Mouse (Mus musculus) adrenal gland (tissue): Measurements from ENCODE around the gene Eva1a.

Experiments used
- intact Hi-C: fragments of 180-260 bp; cut with DNase I; formaldehyde crosslinking; loops from one replicate; pipeline ENCODE4 v1.15.1; 2025

Eva1a gene

GRCm38 (mm10) chr6:82119322-82120162, 78.7 kb downstream of the Eva1a start:
- intact Hi-C loops = loop anchor here (2.0 kb wide), 2 partner anchors 133 to 143 kb away; no protein-coding TSS in a partner anchor

GRCm38 (mm10) chr6:82125134-82125533, 84.3 kb downstream of the Eva1a start:
- intact Hi-C loops = no loop called here

- intact Hi-C loops = no loop called here
Measured at GRCm38 (mm10) chr6:82127827-82128226, 87.0 kb downstream of the Eva1a start.

- intact Hi-C loops = no loop called here
Measured at GRCm38 (mm10) chr6:82129630-82130217, 88.9 kb downstream of the Eva1a start.

- intact Hi-C loops = no loop called here
Measured at GRCm38 (mm10) chr6:82132876-82133591, 92.2 kb downstream of the Eva1a start.

- intact Hi-C loops = no loop called here
Measured at GRCm38 (mm10) chr6:82133592-82133978, 92.7 kb downstream of the Eva1a start.

- intact Hi-C loops = no loop called here
Measured at GRCm38 (mm10) chr6:82135959-82136712, 95.3 kb downstream of the Eva1a start.
